Mouse (Mus musculus) brain, embryonic 14.5 days (tissue): ENCODE data around the gene Atp10b. TPM values are rescaled to one million over a fixed set of nuclear protein-coding genes. Genes with fewer than 3 reads are reported as not detected.

ENCODE experiments used
- DNase-seq: peaks from one replicate; pipeline ENCODE4 v3.0.0-alpha.2; 2011; ENCODE audit warnings: low read depth
- CTCF ChIP-seq: fragments of 200-500 bp; IDR thresholded peaks from 2 replicates; pipeline ENCODE4 v1.5.1; 2012; ENCODE audit warnings: inconsistent platforms, mild to moderate bottlenecking, moderate library complexity, borderline replicate concordance; ENCODE audit not compliant: insufficient read depth, insufficient read length; ENCODE audit errors: extremely low read depth
- POLR2A ChIP-seq: fragments of 200-500 bp; IDR thresholded peaks from 2 replicates; pipeline ENCODE4 v1.6.1; 2012; ENCODE audit warnings: mild to moderate bottlenecking, inconsistent platforms, borderline replicate concordance; ENCODE audit not compliant: poor library complexity, insufficient read depth, insufficient read length, severe bottlenecking; ENCODE audit errors: extremely low read depth
- polyA plus RNA-seq: library from polyadenylated mRNA; depleted of rRNA; stranded (reverse); fragments of >200 nt; gene quantifications from 2 replicates; pipeline ENCODE4 v1.2.3, GENCODE M21; 2012

Gene Atp10b
- polyA plus RNA-seq, 1 experiment, result 0.52 TPM

GRCm38 (mm10) chr11:43160188-43160942, 10.7 kb downstream of the Atp10b start:
- TF ChIP-seq CTCF, result no peak
- no peak for TF ChIP-seq POLR2A
- no peak for DNase-seq

- DNase-seq, result no peak
- TF ChIP-seq CTCF (no peak), POLR2A (no peak)
Observed at GRCm38 (mm10) chr11:43170601-43171000, 20.9 kb downstream of the Atp10b start.

GRCm38 (mm10) chr11:43174359-43175116, 24.9 kb downstream of the Atp10b start:
- no peak for TF ChIP-seq CTCF
- TF ChIP-seq POLR2A, result no peak
- no peak for DNase-seq

- no peak for TF ChIP-seq CTCF
- TF ChIP-seq POLR2A, result no peak
- no peak for DNase-seq
Observed at GRCm38 (mm10) chr11:43182401-43182800, 32.7 kb downstream of the Atp10b start.

- TF ChIP-seq POLR2A (no peak), CTCF (no peak)
- no peak for DNase-seq
Observed at GRCm38 (mm10) chr11:43182816-43183215, 33.1 kb downstream of the Atp10b start.

- no peak for DNase-seq
- TF ChIP-seq CTCF (no peak), POLR2A (no peak)
Observed at GRCm38 (mm10) chr11:43183457-43183856, 33.8 kb downstream of the Atp10b start.

- TF ChIP-seq POLR2A, result no peak
- no peak for DNase-seq
Observed at GRCm38 (mm10) chr11:43186291-43186690, 36.6 kb downstream of the Atp10b start.

GRCm38 (mm10) chr11:43189817-43190593, 40.3 kb downstream of the Atp10b start:
- TF ChIP-seq CTCF (no peak), POLR2A (no peak)
- no peak for DNase-seq

- TF ChIP-seq CTCF (no peak), POLR2A (no peak)
- no peak for DNase-seq
Observed at GRCm38 (mm10) chr11:43198811-43199210, 49.1 kb downstream of the Atp10b start.

GRCm38 (mm10) chr11:43199358-43199757, 49.7 kb downstream of the Atp10b start:
- TF ChIP-seq POLR2A, result no peak
- TF ChIP-seq CTCF, result no peak
- DNase-seq, result no peak

GRCm38 (mm10) chr11:43200089-43200488, 50.4 kb downstream of the Atp10b start:
- no peak for DNase-seq

More at GRCm38 (mm10) chr11:43200089-43200488, 50.4 kb downstream of the Atp10b start:
- TF ChIP-seq POLR2A, result no peak
- no peak for TF ChIP-seq CTCF
